Mouse (Mus musculus): ENCODE measurements around the gene Olfr214.
"Not testable (repeated sequence)": the region's sequence is repeated elsewhere in the genome, so short reads cannot be mapped to it uniquely, and the experiment has no call there.

Olfr214 gene

DNA sequence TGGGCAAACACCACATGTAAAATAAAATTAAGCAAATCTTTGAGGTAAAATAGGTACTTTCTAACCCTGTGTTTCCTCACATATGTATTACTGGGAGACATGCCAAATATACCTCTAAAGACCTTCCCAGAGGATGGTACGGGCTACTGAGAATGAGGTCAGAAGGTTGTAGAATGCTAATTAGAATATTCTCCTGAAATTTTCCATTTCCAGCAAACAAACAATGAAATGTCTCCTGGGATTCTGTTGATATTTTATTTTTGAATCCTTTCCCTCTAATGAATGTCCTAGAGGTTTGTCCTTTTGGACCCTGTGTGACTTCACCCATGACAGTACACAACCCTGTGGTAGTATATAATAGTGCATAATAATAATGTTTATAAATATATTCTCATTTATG, at the start of gene Olfr214:
TSS of gene Olfr214 (plus strand) at position 301 of the 400 bp plus-strand sequence.
- no peak for ATAC-seq (ENCODE audit: low TSS enrichment)

DNA sequence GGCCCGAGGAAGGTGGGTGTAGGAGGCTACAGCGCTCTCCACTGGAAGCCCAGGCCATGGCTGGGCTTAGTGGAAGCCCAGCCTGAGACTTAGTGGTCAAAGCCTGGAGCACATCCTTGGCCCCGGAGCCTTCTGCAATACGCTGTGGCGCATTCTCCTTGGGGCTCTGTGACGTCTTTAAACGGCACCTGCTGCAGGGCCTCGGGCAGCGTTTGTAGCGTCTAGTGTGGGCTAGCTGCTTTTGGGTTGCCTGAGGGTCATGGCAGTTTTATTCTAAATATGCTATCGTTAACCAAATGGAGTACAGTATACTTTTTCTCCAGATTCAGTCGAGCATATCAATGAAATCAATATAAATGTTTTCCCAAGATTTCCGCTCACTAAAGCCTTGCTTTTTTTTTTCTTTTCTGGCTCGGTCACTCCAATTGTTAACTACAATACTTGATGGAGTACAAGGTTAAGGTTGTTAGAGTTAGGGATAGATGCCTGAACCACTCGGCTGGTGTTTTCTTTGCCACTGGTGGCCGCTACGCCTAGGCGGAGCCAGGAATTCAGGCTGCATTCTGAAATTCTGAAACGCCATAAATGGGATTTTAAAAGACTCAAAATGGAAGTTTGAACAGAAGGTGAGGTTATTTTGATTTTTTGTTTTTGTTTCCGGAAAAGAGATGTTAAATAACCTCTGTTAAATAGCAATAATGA, 47.6 kb upstream of the Olfr214 start, which contains the start of gene Olfr212:
TSS of gene Olfr212 (plus strand) at position 215 of the 702 bp plus-strand sequence.
- not testable (repeated sequence) for ATAC-seq (ENCODE audit: low TSS enrichment)

DNA sequence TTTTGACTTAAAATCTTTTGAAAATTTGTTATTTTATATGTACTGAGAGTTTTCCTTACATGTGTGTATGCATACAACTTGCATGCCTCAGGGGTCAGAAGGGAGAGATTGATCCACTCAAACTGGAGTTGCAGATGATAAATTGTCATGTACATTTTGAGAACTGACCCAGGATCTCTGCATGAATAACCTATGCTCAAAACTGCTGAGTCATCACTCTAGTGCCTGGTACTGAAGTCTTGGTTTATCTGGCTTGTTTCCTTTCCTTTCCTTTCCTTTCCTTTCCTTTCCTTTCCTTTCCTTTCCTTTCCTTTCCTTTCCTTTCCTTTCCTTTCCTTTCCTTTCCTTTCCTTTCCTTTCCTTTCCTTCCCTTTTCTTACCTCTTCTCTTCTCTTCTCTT, 39.2 kb upstream of the Olfr214 start:
- no peak for ATAC-seq (ENCODE audit: low TSS enrichment)

DNA sequence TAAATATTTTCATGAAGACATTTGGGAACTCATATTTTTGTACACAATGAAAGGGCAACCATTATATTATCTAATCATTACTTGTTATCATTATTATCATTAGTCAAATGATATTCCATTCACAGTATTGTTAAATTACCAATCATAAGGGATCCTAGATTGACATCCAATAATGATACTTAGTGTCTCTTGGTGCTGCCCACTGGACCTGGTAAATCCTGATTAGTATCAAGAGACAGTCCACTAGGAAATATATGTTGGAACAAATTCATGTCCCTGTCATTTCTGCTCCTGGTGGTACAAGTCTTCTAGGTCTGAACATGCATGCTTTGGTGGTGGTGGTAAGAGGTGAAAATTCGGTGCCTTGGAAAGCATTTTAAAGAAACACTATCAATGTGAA, 15.9 kb upstream of the Olfr214 start, which contains the start of gene Olfr213:
TSS of gene Olfr213 (plus strand) at position 301 of the 400 bp plus-strand sequence.
- ATAC-seq (ENCODE audit: low TSS enrichment) = no peak

DNA sequence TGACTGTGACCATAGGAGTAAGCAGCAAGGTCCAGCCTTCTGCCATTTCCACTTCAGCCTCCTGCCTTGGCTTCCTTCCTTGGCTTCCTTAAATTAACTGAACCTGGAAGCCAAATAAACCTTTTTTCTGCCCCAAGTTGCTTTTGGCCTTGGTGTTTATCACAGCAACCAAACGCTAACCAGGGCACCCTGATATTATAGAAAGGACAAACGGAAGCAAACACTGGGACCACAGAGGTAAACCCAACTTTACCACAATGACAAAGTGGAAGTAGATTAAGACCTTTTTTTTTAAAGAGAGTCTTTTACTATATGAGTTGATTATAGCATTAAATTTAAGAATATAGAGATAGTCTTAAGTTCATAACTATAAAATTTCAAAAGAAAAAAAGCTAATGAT, 11.5 kb upstream of the Olfr214 start:
- no peak for ATAC-seq (ENCODE audit: low TSS enrichment)

DNA sequence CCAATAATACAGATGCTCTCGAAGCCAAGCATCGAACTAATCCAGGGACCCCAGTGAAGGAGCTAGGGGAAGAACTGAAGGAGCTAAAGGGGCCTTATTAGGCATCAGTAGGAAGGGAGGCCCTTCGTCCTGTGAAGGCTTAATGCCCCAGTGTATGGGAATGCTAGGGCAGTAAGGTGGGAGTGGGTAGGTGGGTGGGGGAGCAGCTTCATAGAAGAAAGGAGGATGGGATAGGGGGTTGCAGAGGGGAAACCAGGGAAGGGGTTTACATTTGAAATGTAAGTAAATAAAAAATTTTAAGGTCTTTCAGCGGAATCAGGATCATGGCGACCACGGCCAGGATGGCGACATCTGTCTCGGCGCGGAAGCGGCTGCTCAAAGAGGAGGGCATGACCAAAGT, 3.2 kb upstream of the Olfr214 start, which contains the start of gene Gm5580:
TSS of gene Gm5580 (plus strand) at position 301 of the 400 bp plus-strand sequence.
- ATAC-seq (ENCODE audit: low TSS enrichment) = not testable (repeated sequence)

DNA sequence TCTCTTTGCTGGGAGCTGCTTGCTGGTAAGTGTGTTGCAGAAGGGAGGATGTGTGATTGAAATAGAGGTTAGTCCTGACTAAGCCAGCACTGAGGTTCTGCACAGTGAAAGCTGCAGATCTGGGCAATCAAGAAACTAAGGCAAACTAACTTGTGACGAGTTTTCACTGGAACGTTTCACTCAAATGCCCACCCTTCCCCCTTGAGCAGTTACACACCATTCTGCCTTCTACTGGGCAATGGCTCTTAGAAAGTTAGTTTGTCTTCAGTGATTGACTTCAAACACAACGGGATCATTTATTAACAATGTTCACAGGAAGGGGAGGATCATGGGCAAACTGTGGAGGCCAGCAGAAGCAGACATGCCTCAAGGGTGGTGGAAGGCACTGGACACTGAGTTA, 917 bp downstream of the Olfr214 start:
- no peak for ATAC-seq (ENCODE audit: low TSS enrichment)

DNA sequence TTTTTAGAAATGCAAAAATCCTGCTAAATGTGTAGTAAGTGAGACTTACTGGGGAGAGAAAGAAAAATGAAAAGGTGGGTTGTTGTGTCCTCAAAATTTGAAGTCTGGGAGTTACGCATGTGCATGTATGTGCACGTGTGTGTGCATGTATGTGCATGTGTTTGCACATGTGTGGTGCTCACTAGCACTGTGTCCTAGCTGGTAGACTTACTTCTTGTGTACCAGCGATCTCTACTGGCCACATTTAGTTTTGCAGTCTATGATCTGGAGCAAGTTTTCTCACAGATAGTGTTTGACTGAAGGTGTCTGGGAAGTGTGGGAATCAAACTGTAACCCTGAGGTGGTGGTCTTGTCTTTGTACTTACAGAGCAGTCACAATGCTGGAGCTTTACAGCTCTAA, 15.8 kb downstream of the Olfr214 start:
- ATAC-seq (ENCODE audit: low TSS enrichment) = no peak

DNA sequence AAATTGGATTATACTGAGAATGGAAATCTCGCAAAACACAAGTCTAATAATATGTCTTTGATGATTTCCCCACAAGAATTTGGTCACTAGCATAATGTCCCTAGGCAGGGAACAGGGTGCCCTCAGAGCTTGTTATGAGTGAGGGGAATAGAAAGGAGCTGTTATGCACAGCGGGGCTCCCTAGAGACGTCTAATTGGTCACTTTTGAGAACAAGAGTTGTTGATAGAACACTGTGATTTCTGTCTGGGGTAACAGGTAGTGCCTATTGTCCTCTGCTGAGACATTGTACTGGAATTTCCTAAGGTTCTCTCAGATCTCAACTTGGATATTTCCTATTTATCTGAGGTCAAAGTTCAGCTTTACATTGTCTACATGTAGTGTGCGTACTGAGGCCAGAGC, 30.1 kb downstream of the Olfr214 start, which contains the start of gene Olfr215:
TSS of gene Olfr215 (minus strand) at position 101 of the 400 bp plus-strand sequence.
- ATAC-seq (ENCODE audit: low TSS enrichment) = no peak

DNA sequence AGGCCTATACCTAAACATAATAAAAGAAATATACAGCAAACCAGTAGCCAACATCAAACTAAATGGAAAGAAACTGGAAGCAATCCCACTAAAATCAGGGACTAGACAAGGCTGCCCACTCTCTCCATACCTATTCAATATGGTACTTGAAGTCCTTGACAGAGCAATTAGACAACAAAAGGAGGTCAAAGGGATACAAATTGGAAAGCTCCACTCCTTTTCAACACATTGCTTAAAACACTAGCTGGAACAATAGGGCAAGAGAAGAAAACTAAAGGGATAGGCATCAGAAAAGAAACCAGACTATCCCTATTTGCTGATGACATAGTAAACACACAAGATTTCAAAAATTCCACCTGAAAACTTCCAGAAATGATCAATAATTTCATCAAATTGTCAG, 46.9 kb downstream of the Olfr214 start:
- ATAC-seq (ENCODE audit: low TSS enrichment) = not testable (repeated sequence)

DNA sequence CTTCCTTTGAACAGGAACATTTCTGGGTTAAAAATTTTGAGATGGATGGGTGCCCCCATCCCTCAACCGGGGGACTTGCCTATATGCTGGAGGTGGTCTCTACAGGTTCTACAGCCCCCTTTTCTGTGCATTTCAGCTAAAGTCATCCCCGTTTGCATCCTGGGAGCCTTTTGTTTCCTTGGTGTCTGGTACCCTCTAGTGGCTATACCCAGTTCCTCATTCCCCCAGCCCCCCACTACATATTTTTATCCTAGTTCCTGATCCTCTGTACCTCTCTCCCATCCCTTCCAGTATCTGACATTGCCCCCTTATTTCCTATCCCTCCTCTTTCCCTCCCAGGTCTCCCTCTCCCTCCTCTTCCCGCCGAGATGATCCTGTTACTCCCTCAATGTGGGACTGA, 53.2 kb downstream of the Olfr214 start:
- ATAC-seq (ENCODE audit: low TSS enrichment) = no peak

All from frontal cortex, adult (tissue).